Mouse (Mus musculus): ENCODE data around the gene Foxn1. TPM values are rescaled to one million over a fixed set of nuclear protein-coding genes. Genes with fewer than 3 reads are reported as not detected.

The Foxn1 gene
- polyA plus RNA-seq, 1 experiment from 2014 or later, result 0.14 TPM

- no peak for ATAC-seq (replicated peaks; ENCODE audit: insufficient number of reproducible peaks, low FRiP score, low TSS enrichment, low read depth)
- no peak overlapping the region for H3K9ac ChIP-seq (replicated peaks; ENCODE audit: low read length)
- H3K27me3 ChIP-seq (ENCODE audit: control insufficient read depth, insufficient read depth, low read length), result no peaks in the 10 kb centered on the region
- H3K9me3 ChIP-seq (replicated peaks; ENCODE audit: control insufficient read depth, low read length), result no peaks in the 10 kb centered on the region
- H3K27ac ChIP-seq (replicated peaks; ENCODE audit: low read depth, low read length), result no peak overlapping the region
- 91% methylated on average over 4 of the region's 4 CpGs for WGBS
- DNase-seq (ENCODE audit: low spot score), result no peak
- 0 out of 2 replicates have a peak, but pooled peaks cover 5% of the 10 kb centered on the region for H3K4me1 ChIP-seq (ENCODE audit: control insufficient read depth, insufficient read depth, low read length)
- no peak overlapping the region for H3K4me2 ChIP-seq (ENCODE audit: low read depth, low read length)
- H3K4me3 ChIP-seq (ENCODE audit: low read depth, low read length), result no peak overlapping the region
- H3K36me3 ChIP-seq (replicated peaks; ENCODE audit: control insufficient read depth, insufficient read depth, low read depth, low read length), result no peaks in the 10 kb centered on the region
These were observed 59.1 kb downstream of the Foxn1 start for GRCm38 (mm10) chr11:78327215-78327614.

DNA sequence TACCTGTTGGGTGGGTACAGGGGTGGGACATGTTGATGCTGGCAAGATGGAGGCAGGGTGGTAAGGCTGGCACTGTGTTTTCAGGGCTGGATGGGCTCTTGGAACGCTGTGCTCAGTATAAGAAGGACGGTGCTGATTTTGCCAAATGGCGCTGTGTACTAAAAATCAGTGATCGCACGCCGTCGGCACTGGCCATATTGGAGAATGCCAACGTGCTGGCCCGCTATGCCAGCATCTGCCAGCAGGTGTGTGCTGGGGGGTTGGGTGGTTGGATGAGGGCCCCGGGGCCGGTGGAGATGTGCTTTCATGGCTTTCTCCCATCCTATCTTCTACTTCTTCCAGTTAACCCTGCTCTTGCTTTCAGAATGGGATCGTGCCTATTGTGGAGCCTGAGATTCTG lies 61.4 kb downstream of the Foxn1 start:
- WGBS, result 95% methylated on average over 12 of the region's 12 CpGs
- Histone ChIP-seq H3K9me3 (replicated peaks; ENCODE audit: control insufficient read depth, low read length) (no peaks in the 10 kb centered on the region), H3K4me2 (ENCODE audit: low read depth, low read length) (no peak overlapping the region), H3K36me3 (replicated peaks; ENCODE audit: control insufficient read depth, insufficient read depth, low read depth, low read length) (peaks cover 6% of the 10 kb centered on the region), H3K4me1 (ENCODE audit: control insufficient read depth, insufficient read depth, low read length) (0 out of 2 replicates have a peak, but pooled peaks cover 5% of the 10 kb centered on the region), H3K4me3 (ENCODE audit: low read depth, low read length) (no peak overlapping the region), H3K27me3 (ENCODE audit: control insufficient read depth, insufficient read depth, low read length) (no peaks in the 10 kb centered on the region), H3K27ac (replicated peaks; ENCODE audit: low read depth, low read length) (no peak overlapping the region), H3K9ac (replicated peaks; ENCODE audit: low read length) (no peak overlapping the region)
- ATAC-seq (replicated peaks; ENCODE audit: insufficient number of reproducible peaks, low FRiP score, low TSS enrichment, low read depth) (no peak), DNase-seq (ENCODE audit: low spot score) (no peak)

DNA sequence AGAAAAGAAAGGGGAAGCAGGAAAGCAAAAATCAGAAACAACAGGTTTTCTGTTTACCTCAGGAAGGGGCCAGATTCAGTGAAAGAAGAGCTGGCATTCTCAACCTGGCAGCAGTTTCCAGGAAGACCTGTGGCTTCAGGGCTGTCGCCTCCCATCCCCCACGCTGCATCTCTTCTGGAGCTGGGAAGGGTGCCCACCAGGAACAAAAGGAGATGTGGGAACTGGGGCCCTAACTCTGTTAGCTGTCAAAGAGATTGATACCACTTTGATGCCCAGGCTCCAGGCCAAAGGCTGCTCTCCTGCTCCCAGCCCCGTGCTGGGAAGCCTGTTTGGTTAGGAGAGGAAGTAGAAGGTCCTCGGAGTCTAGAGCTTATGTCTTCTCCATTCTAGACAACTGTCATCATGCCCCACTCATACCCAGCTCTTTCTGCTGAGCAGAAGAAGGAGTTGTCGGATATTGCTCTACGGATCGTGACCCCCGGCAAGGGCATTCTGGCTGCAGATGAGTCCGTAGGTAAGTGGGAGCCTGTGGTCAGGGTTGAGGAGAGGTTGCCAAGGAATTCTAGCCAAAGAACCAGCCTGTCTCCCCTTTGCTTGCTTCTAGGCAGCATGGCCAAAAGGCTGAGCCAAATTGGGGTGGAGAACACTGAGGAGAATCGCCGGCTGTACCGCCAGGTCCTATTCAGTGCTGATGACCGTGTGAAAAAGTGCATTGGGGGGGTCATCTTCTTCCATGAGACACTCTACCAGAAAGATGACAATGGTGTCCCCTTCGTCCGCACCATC lies 62.2 kb downstream of the Foxn1 start:
- Histone ChIP-seq H3K4me1 (ENCODE audit: control insufficient read depth, insufficient read depth, low read length) (0 out of 2 replicates have a peak, but pooled peaks cover 5% of the 10 kb centered on the region), H3K36me3 (replicated peaks; ENCODE audit: control insufficient read depth, insufficient read depth, low read depth, low read length) (peaks cover 9% of the 10 kb centered on the region), H3K27me3 (ENCODE audit: control insufficient read depth, insufficient read depth, low read length) (no peaks in the 10 kb centered on the region), H3K4me2 (ENCODE audit: low read depth, low read length) (no peak overlapping the region), H3K9me3 (replicated peaks; ENCODE audit: control insufficient read depth, low read length) (no peaks in the 10 kb centered on the region), H3K9ac (replicated peaks; ENCODE audit: low read length) (no peak overlapping the region), H3K4me3 (ENCODE audit: low read depth, low read length) (no peak overlapping the region), H3K27ac (replicated peaks; ENCODE audit: low read depth, low read length) (no peak overlapping the region)
- ATAC-seq (replicated peaks; ENCODE audit: insufficient number of reproducible peaks, low FRiP score, low TSS enrichment, low read depth) (no peak), DNase-seq (ENCODE audit: low spot score) (no peak)
- WGBS, result 88% methylated on average over 15 of the region's 15 CpGs

GRCm38 (mm10) chr11:78322860-78323259 lies 63.5 kb downstream of the Foxn1 start, which contains the start of gene Aldoc:
Aldoc (plus strand) TSS chr11:78322968.
- Histone ChIP-seq H3K9me3 (replicated peaks; ENCODE audit: control insufficient read depth, low read length) (no peaks in the 10 kb centered on the region), H3K27ac (replicated peaks; ENCODE audit: low read depth, low read length) (no peak within 1 kb of the TSS), H3K9ac (replicated peaks; ENCODE audit: low read length) (no peak within 1 kb of the TSS; the same call in 1 of the 2 replicates), H3K4me3 (ENCODE audit: low read depth, low read length) (no peak within 1 kb of the TSS), H3K36me3 (replicated peaks; ENCODE audit: control insufficient read depth, insufficient read depth, low read depth, low read length) (peaks cover 15% of the 10 kb centered on the region), H3K4me1 (ENCODE audit: control insufficient read depth, insufficient read depth, low read length) (no peaks in the 10 kb centered on the region), H3K4me2 (ENCODE audit: low read depth, low read length) (0 out of 2 replicates have a peak within 1 kb of the TSS, but pooled peaks have one; percentile 7), H3K27me3 (ENCODE audit: control insufficient read depth, insufficient read depth, low read length) (no peaks in the 10 kb centered on the region)
- 5% methylated on average over 15 of the region's 15 CpGs for whole genome bisulfite sequencing
- DNase-seq (ENCODE audit: low spot score) (peak; percentile 81), ATAC-seq (replicated peaks; ENCODE audit: insufficient number of reproducible peaks, low FRiP score, low TSS enrichment, low read depth) (peak; percentile 81)

DNA sequence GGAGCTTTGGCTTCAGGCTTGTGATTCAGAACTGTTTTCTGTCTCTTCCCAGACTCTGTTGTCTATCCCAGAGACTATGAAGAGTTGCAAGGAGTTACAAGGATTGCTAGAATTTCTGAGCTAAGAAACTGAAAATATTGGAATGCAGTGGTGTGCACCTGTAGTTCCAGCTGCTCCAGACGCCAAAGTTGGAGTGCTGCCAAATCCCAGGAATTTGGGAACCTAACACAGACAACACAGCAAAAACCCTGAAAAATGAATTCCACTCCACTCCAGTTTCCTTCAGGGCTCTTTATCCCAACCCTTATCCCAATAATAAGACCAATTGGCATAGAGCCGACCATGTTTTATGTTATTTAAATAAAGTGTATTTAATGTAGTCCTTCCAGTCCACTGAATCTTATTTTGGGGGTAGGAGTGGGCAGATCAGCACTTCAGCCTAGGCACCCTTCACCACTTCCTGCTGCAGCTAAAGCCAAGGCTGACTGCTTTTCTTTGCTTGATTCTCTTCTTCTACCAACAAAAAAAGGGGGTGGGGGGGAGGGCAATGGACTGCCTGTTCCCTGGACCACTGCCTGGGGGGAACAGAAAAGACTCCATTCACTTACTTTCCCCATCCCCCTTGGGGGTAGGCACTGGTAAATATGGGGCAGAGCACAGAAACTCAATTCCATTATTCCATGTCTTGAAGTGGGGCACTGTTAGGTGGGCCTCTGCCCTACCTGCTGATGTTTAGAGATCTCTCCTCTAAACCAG lies 64.1 kb downstream of the Foxn1 start:
- Histone ChIP-seq H3K4me2 (ENCODE audit: low read depth, low read length) (0 out of 2 replicates have a peak overlapping the region, but pooled peaks have one; percentile 7), H3K4me1 (ENCODE audit: control insufficient read depth, insufficient read depth, low read length) (no peaks in the 10 kb centered on the region), H3K27ac (replicated peaks; ENCODE audit: low read depth, low read length) (no peak overlapping the region), H3K27me3 (ENCODE audit: control insufficient read depth, insufficient read depth, low read length) (no peaks in the 10 kb centered on the region), H3K9me3 (replicated peaks; ENCODE audit: control insufficient read depth, low read length) (no peaks in the 10 kb centered on the region), H3K9ac (replicated peaks; ENCODE audit: low read length) (no peak overlapping the region), H3K36me3 (replicated peaks; ENCODE audit: control insufficient read depth, insufficient read depth, low read depth, low read length) (peaks cover 19% of the 10 kb centered on the region), H3K4me3 (ENCODE audit: low read depth, low read length) (no peak overlapping the region)
- DNase-seq (ENCODE audit: low spot score) (no peak), ATAC-seq (replicated peaks; ENCODE audit: insufficient number of reproducible peaks, low FRiP score, low TSS enrichment, low read depth) (no peak)
- WGBS, result 69% methylated on average over 2 of the region's 2 CpGs

GRCm38 (mm10) chr11:78318411-78318810 lies 67.9 kb downstream of the Foxn1 start:
- Histone ChIP-seq H3K4me1 (ENCODE audit: control insufficient read depth, insufficient read depth, low read length) (no peaks in the 10 kb centered on the region), H3K4me2 (ENCODE audit: low read depth, low read length) (no peak overlapping the region), H3K27ac (replicated peaks; ENCODE audit: low read depth, low read length) (no peak overlapping the region), H3K27me3 (ENCODE audit: control insufficient read depth, insufficient read depth, low read length) (no peaks in the 10 kb centered on the region), H3K4me3 (ENCODE audit: low read depth, low read length) (no peak overlapping the region), H3K9ac (replicated peaks; ENCODE audit: low read length) (no peak overlapping the region), H3K36me3 (replicated peaks; ENCODE audit: control insufficient read depth, insufficient read depth, low read depth, low read length) (peaks cover 35% of the 10 kb centered on the region), H3K9me3 (replicated peaks; ENCODE audit: control insufficient read depth, low read length) (no peaks in the 10 kb centered on the region)
- DNase-seq (ENCODE audit: low spot score) (no peak), ATAC-seq (replicated peaks; ENCODE audit: insufficient number of reproducible peaks, low FRiP score, low TSS enrichment, low read depth) (no peak)
- 91% methylated on average over 2 of the region's 2 CpGs for WGBS

DNA sequence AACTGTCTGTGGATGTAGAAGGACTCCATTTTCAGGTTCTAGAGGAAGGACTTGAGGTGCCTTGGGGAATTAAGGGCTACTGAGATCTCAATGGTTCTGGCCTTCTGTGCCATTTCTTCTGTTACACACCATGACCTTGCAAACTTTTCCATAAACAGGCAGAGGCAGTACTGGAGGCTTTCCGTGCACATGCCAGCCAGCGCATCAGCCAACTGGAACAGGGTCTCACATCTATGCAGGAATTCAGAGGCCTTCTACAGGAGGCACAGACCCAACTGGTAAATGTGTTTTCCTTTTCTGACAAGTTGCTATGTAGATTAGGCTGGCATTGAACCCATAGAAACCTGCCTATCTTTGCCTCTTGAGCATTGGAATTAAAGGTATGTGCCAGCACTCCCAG lies 72.7 kb downstream of the Foxn1 start:
- peaks cover 28% of the 10 kb centered on the region for H3K36me3 ChIP-seq (replicated peaks; ENCODE audit: control insufficient read depth, insufficient read depth, low read depth, low read length)
- H3K27me3 ChIP-seq (ENCODE audit: control insufficient read depth, insufficient read depth, low read length), result no peaks in the 10 kb centered on the region
- WGBS, result 96% methylated on average over 2 of the region's 2 CpGs
- H3K4me2 ChIP-seq (ENCODE audit: low read depth, low read length), result no peak overlapping the region
- no peak overlapping the region for H3K9ac ChIP-seq (replicated peaks; ENCODE audit: low read length)
- H3K4me3 ChIP-seq (ENCODE audit: low read depth, low read length), result no peak overlapping the region
- H3K4me1 ChIP-seq (ENCODE audit: control insufficient read depth, insufficient read depth, low read length), result no peaks in the 10 kb centered on the region
- no peak overlapping the region for H3K27ac ChIP-seq (replicated peaks; ENCODE audit: low read depth, low read length)
- DNase-seq (ENCODE audit: low spot score) (no peak), ATAC-seq (replicated peaks; ENCODE audit: insufficient number of reproducible peaks, low FRiP score, low TSS enrichment, low read depth) (no peak)
- H3K9me3 ChIP-seq (replicated peaks; ENCODE audit: control insufficient read depth, low read length), result no peaks in the 10 kb centered on the region
